In genomic region chr15:74294691-74295090, GRCm38 (mm10) we compare ENCODE assay signal across 25 mouse cellular contexts.
DNase-seq lines count a peak whose midpoint lies in the region; ATAC-seq and TF ChIP-seq lines count a peak whose summit lies in the region.
"Had no signal": no experiment of that assay in that cellular context is flagged by ENCODE, and none has a peak within 500 bp of the region (broad histone marks: within the 10 kb centered on the region; RNA-seq: fewer than 3 reads in every experiment).

No protein-coding gene starts in this region.

- no peak for DNase-seq in hindbrain, embryonic 11.5 days (ENCODE audit: low spot score)
- no peak for DNase-seq in embryonic facial prominence, embryonic 10.5 days (ENCODE audit: low spot score)
- no peak for DNase-seq in lung, postnatal 36 days
- DNase-seq: adrenal gland, adult 8-10 months; cerebellum, adult 11 months; cerebellum, postnatal 10 days; gastrocnemius, postnatal 14 days; heart, postnatal 14 days; kidney, adult 18-20 months; kidney, postnatal 25 days; lung, embryonic 14.5 days; lung, postnatal 14 days; right cerebral cortex, postnatal 25 days had no signal

- H3K9me3 ChIP-seq in hindbrain, embryonic 12.5 days (replicated peaks), result no peaks in the 10 kb centered on the region
- H3K9me3 ChIP-seq in hindbrain, embryonic 11.5 days (ENCODE audit: control insufficient read depth, low read length), result no peaks in the 10 kb centered on the region
- no peaks in the 10 kb centered on the region for H3K9me3 ChIP-seq in neural tube, embryonic 13.5 days
- no peaks in the 10 kb centered on the region for H3K9me3 ChIP-seq in neural tube, embryonic 15.5 days (replicated peaks)
- no peaks in the 10 kb centered on the region for H3K9me3 ChIP-seq in embryonic facial prominence, embryonic 10.5 days
- H3K9me3 ChIP-seq: hindbrain, embryonic 15.5 days; kidney, embryonic 15.5 days; limb, embryonic 12.5 days; liver, embryonic 15.5 days; midbrain, embryonic 12.5 days; stomach, embryonic 15.5 days had no signal

- no peak overlapping the region for H3K9ac ChIP-seq in hindbrain, embryonic 12.5 days
- H3K9ac ChIP-seq in hindbrain, embryonic 11.5 days (ENCODE audit: low read depth, low read length), result no peak overlapping the region
- no peak overlapping the region for H3K9ac ChIP-seq in neural tube, embryonic 13.5 days
- no peak overlapping the region for H3K9ac ChIP-seq in neural tube, embryonic 15.5 days (replicated peaks)
- H3K9ac ChIP-seq: hindbrain, embryonic 15.5 days; kidney, embryonic 15.5 days; limb, embryonic 12.5 days; liver, embryonic 15.5 days; lung, embryonic 14.5 days; midbrain, embryonic 12.5 days; stomach, embryonic 15.5 days had no signal

- TF ChIP-seq POLR2A in myocyte (IDR thresholded peaks at IDR 0.05; ENCODE audit: insufficient read length, low read depth), result no peak

- H3K4me1 ChIP-seq in hindbrain, embryonic 12.5 days, result peaks cover 19% of the 10 kb centered on the region
- H3K4me1 ChIP-seq in hindbrain, embryonic 11.5 days (replicated peaks; ENCODE audit: control insufficient read depth, insufficient read depth, low read length), result no peaks in the 10 kb centered on the region; the same call in 1 of the 2 replicates
- peaks cover 30% of the 10 kb centered on the region for H3K4me1 ChIP-seq in neural tube, embryonic 13.5 days (replicated peaks)
- H3K4me1 ChIP-seq in neural tube, embryonic 15.5 days, result peaks cover 17% of the 10 kb centered on the region
- peaks cover 14% of the 10 kb centered on the region for H3K4me1 ChIP-seq in embryonic facial prominence, embryonic 10.5 days
- H3K4me1 ChIP-seq: kidney, embryonic 15.5 days; limb, embryonic 12.5 days; liver, embryonic 15.5 days; stomach, embryonic 15.5 days had no signal

- H3K4me3 ChIP-seq in hindbrain, embryonic 12.5 days, result no peak overlapping the region
- no peak overlapping the region for H3K4me3 ChIP-seq in hindbrain, embryonic 11.5 days (ENCODE audit: low read depth, low read length)
- H3K4me3 ChIP-seq in neural tube, embryonic 13.5 days, result no peak overlapping the region
- no peak overlapping the region for H3K4me3 ChIP-seq in neural tube, embryonic 15.5 days (replicated peaks)
- H3K4me3 ChIP-seq in embryonic facial prominence, embryonic 10.5 days, result no peak overlapping the region
- H3K4me3 ChIP-seq in myocyte, result no peak overlapping the region
- H3K4me3 ChIP-seq: hindbrain, embryonic 15.5 days; kidney, embryonic 15.5 days; limb, embryonic 12.5 days; liver, embryonic 15.5 days; midbrain, embryonic 12.5 days; stomach, embryonic 15.5 days had no signal

- no peak overlapping the region for H3ac ChIP-seq in myocyte (ENCODE audit: control insufficient read depth, insufficient read length)

- ATAC-seq in hindbrain, embryonic 12.5 days (ENCODE audit: low FRiP score), result peak; percentile 23; the same call in 1 of the 2 replicates
- no peak for ATAC-seq in hindbrain, embryonic 11.5 days (ENCODE audit: low FRiP score)
- ATAC-seq in neural tube, embryonic 13.5 days (ENCODE audit: low read depth), result peak; percentile 36; the same call in 1 of the 2 replicates
- ATAC-seq in neural tube, embryonic 15.5 days (ENCODE audit: low FRiP score), result no peak
- ATAC-seq: activated CD4-positive, CD25-positive, alpha-beta regulatory T cell, adult 4 months; CD4-positive, CD25-positive, alpha-beta regulatory T cell, adult 4 months had no signal

- H3K4me2 ChIP-seq in hindbrain, embryonic 12.5 days (replicated peaks), result no peak overlapping the region
- H3K4me2 ChIP-seq in hindbrain, embryonic 11.5 days (replicated peaks; ENCODE audit: low read depth, low read length), result no peak overlapping the region
- no peak overlapping the region for H3K4me2 ChIP-seq in neural tube, embryonic 13.5 days
- no peak overlapping the region for H3K4me2 ChIP-seq in neural tube, embryonic 15.5 days
- H3K4me2 ChIP-seq in myocyte (ENCODE audit: low read depth), result peak overlapping the region; percentile 8
- H3K4me2 ChIP-seq: hindbrain, embryonic 15.5 days; kidney, embryonic 15.5 days; limb, embryonic 12.5 days; liver, embryonic 15.5 days; lung, embryonic 14.5 days; midbrain, embryonic 12.5 days; stomach, embryonic 15.5 days had no signal

- 55% methylated on average over 10 of the region's 10 CpGs for WGBS in hindbrain, embryonic 12.5 days
- WGBS in hindbrain, embryonic 11.5 days, result 68% methylated on average over 10 of the region's 10 CpGs
- 38% methylated on average over 10 of the region's 10 CpGs for WGBS in neural tube, embryonic 13.5 days
- WGBS in neural tube, embryonic 15.5 days, result 38% methylated on average over 10 of the region's 10 CpGs
- 63% methylated on average over 10 of the region's 10 CpGs for WGBS in embryonic facial prominence, embryonic 10.5 days

- no peaks in the 10 kb centered on the region for H3K27me3 ChIP-seq in hindbrain, embryonic 12.5 days
- no peaks in the 10 kb centered on the region for H3K27me3 ChIP-seq in hindbrain, embryonic 11.5 days (ENCODE audit: control insufficient read depth, insufficient read depth, low read length)
- H3K27me3 ChIP-seq in neural tube, embryonic 13.5 days, result no peaks in the 10 kb centered on the region
- 0 out of 2 replicates have a peak, but pooled peaks cover 3% of the 10 kb centered on the region for H3K27me3 ChIP-seq in neural tube, embryonic 15.5 days (replicated peaks)
- H3K27me3 ChIP-seq in embryonic facial prominence, embryonic 10.5 days (replicated peaks; ENCODE audit: low read depth, poor library complexity, severe bottlenecking), result no peaks in the 10 kb centered on the region
- no peaks in the 10 kb centered on the region for H3K27me3 ChIP-seq in myocyte (ENCODE audit: control insufficient read depth, insufficient read depth, insufficient read length)
- H3K27me3 ChIP-seq: hindbrain, embryonic 15.5 days; limb, embryonic 12.5 days; liver, embryonic 15.5 days; midbrain, embryonic 12.5 days; stomach, embryonic 15.5 days had no signal

- H3K79me2 ChIP-seq in myocyte (ENCODE audit: control insufficient read depth, insufficient read depth), result no peaks in the 10 kb centered on the region

- H3K36me3 ChIP-seq in hindbrain, embryonic 12.5 days, result no peaks in the 10 kb centered on the region
- no peaks in the 10 kb centered on the region for H3K36me3 ChIP-seq in hindbrain, embryonic 11.5 days (ENCODE audit: control insufficient read depth, insufficient read depth, low read length)
- no peaks in the 10 kb centered on the region for H3K36me3 ChIP-seq in neural tube, embryonic 13.5 days
- H3K36me3 ChIP-seq in neural tube, embryonic 15.5 days, result no peaks in the 10 kb centered on the region
- H3K36me3 ChIP-seq in embryonic facial prominence, embryonic 10.5 days (replicated peaks), result no peaks in the 10 kb centered on the region
- H3K36me3 ChIP-seq in myocyte (ENCODE audit: control insufficient read depth, insufficient read depth), result no peaks in the 10 kb centered on the region
- H3K36me3 ChIP-seq: hindbrain, embryonic 15.5 days; kidney, embryonic 15.5 days; limb, embryonic 12.5 days; liver, embryonic 15.5 days; midbrain, embryonic 12.5 days; stomach, embryonic 15.5 days had no signal

- H3K27ac ChIP-seq in hindbrain, embryonic 12.5 days, result no peak overlapping the region
- no peak overlapping the region for H3K27ac ChIP-seq in hindbrain, embryonic 11.5 days (ENCODE audit: low read depth, low read length)
- 0 out of 2 replicates have a peak overlapping the region, but pooled peaks have one; percentile 28 for H3K27ac ChIP-seq in neural tube, embryonic 13.5 days (replicated peaks)
- H3K27ac ChIP-seq in neural tube, embryonic 15.5 days (replicated peaks), result no peak overlapping the region
- peak overlapping the region; percentile 15; the same call in 1 of the 2 replicates for H3K27ac ChIP-seq in embryonic facial prominence, embryonic 10.5 days (replicated peaks)
- H3K27ac ChIP-seq: hindbrain, embryonic 15.5 days; kidney, embryonic 15.5 days; limb, embryonic 12.5 days; liver, embryonic 15.5 days; midbrain, embryonic 12.5 days; stomach, embryonic 15.5 days had no signal

TF ChIP-seq in myocyte, 11 proteins besides CTCF, POLR2A, EP300 and RAD21:
- TF ChIP-seq CEBPB (IDR thresholded peaks at IDR 0.05; ENCODE audit: insufficient read depth, poor library complexity, severe bottlenecking), result no peak
- TF ChIP-seq MAX (IDR thresholded peaks at IDR 0.05; ENCODE audit: low read depth), result no peak
- TF ChIP-seq MYOG (IDR thresholded peaks at IDR 0.05; ENCODE audit: control insufficient read depth in 1 of 3, insufficient read depth in 1 of 3, insufficient read length in 2 of 3, low read depth in 2 of 3), result no peak
- no peak for TF ChIP-seq MYOD1 (IDR thresholded peaks at IDR 0.05; ENCODE audit: control insufficient read depth in 1 of 3, insufficient read length in 2 of 3, low read depth in 2 of 3)
- TF ChIP-seq E2F4 (IDR thresholded peaks at IDR 0.05; ENCODE audit: insufficient read depth), result no peak
- TF ChIP-seq REST (IDR thresholded peaks at IDR 0.05; ENCODE audit: insufficient read depth, insufficient read length), result no peak
- no peak for TF ChIP-seq USF1 (IDR thresholded peaks at IDR 0.05; ENCODE audit: low read depth)
- no peak for TF ChIP-seq SRF (IDR thresholded peaks at IDR 0.05; ENCODE audit: control insufficient read depth, insufficient read length, low read depth)
- no peak for TF ChIP-seq POLR2AphosphoS2 (IDR thresholded peaks at IDR 0.05; ENCODE audit: insufficient read length, low read depth)
- no peak for TF ChIP-seq TCF3 (IDR thresholded peaks at IDR 0.05; ENCODE audit: insufficient read length, low read depth)
- no peak for TF ChIP-seq TCF12 (IDR thresholded peaks at IDR 0.05; ENCODE audit: insufficient read depth, poor library complexity, severe bottlenecking)

Comparison
In these comparisons a context has a peak if more than half of its experiments do, and no peak if none do; other contexts are left out.
1. ATAC-seq: peak in hindbrain, embryonic 12.5 days (single experiment) and neural tube, embryonic 13.5 days (single experiment); none in hindbrain, embryonic 11.5 days (single experiment) and neural tube, embryonic 15.5 days (single experiment).
2. H3K27ac ChIP-seq: peak in neural tube, embryonic 13.5 days (single experiment) and embryonic facial prominence, embryonic 10.5 days (single experiment); none in hindbrain, embryonic 12.5 days (single experiment), hindbrain, embryonic 11.5 days (single experiment) and neural tube, embryonic 15.5 days (single experiment).